Mouse (Mus musculus) CH12.LX (cell line): ENCODE measurements at regions not wholly inside any gene's neighbourhood (a gene's known extent, or its start where the extent isn't known, plus 50 kb on each side); places are given as distances from the start of the nearest gene placed in this dataset.
A peak's percentile ranks its signal among the peaks of the same experiment; 100 is the strongest.

Source experiments
- DNase-seq: peaks from one replicate; pipeline ENCODE4 v3.0.0-alpha.2; 2013; ENCODE audit errors: extremely low read depth
- H3K27ac ChIP-seq: 2 replicates; pipeline ENCODE4 v1.5.1; 2012; ENCODE audit warnings: low read depth, mild to moderate bottlenecking, control low read depth, moderate library complexity; ENCODE audit not compliant: insufficient read depth
- H3K27me3 ChIP-seq: replicated peaks from 2 replicates; pipeline ENCODE3; 2012; ENCODE audit warnings: inconsistent platforms
- H3K36me3 ChIP-seq, 2 experiments: replicated peaks in 1 of 2; 2 replicates each; pipeline versions ENCODE3 to v1.6.1; 2012; ENCODE audit warnings: inconsistent platforms in 1 of 2, low read length in 1 of 2, mild to moderate bottlenecking in 1 of 2, mixed read lengths in 1 of 2, moderate library complexity in 1 of 2; ENCODE audit not compliant: control insufficient read depth in 1 of 2, insufficient read depth in 1 of 2
- H3K4me1 ChIP-seq, 2 experiments: 2 replicates each; pipeline ENCODE4 v1.6.1; 2012; ENCODE audit warnings: inconsistent platforms in 1 of 2, moderate library complexity in 1 of 2; ENCODE audit not compliant: insufficient read depth in 2 of 2, control insufficient read depth in 1 of 2
- H3K4me2 ChIP-seq: 2 replicates; pipeline ENCODE4 v1.6.1; 2012; ENCODE audit warnings: low read depth, mild to moderate bottlenecking, control low read depth; ENCODE audit not compliant: poor library complexity, insufficient read depth, severe bottlenecking
- H3K4me3 ChIP-seq, 3 experiments: fragments of 150-350 bp in 1 of 3; sonication (generic) in 1 of 3; replicated peaks in 1 of 3; 2 replicates each; pipeline versions ENCODE3 to v1.5.1; 2011 to 2012; ENCODE audit warnings: low read depth in 2 of 3, low read length in 2 of 3, mild to moderate bottlenecking in 2 of 3, moderate library complexity in 2 of 3, control low read depth in 1 of 3, improper control_type of control experiment in 1 of 3, inconsistent platforms in 1 of 3, mixed read lengths in 1 of 3; ENCODE audit not compliant: poor library complexity in 1 of 3
- H3K79me2 ChIP-seq: replicated peaks from 2 replicates; pipeline ENCODE4 v1.6.1; 2012; ENCODE audit warnings: mild to moderate bottlenecking, moderate library complexity; ENCODE audit not compliant: control insufficient read depth, poor library complexity, insufficient read depth, severe bottlenecking; ENCODE audit errors: extremely low read depth
- H3K9ac ChIP-seq: 2 replicates; pipeline ENCODE4 v1.6.1; 2012; ENCODE audit warnings: low read depth, mild to moderate bottlenecking, control low read depth, moderate library complexity; ENCODE audit not compliant: insufficient read depth
- H3K9me3 ChIP-seq: replicated peaks from 2 replicates; pipeline ENCODE3; 2012; ENCODE audit warnings: low read length, inconsistent platforms, mixed read lengths
- ETS1 ChIP-seq: conservative IDR thresholded peaks from 2 replicates; pipeline ENCODE4 v1.6.1; 2012; ENCODE audit warnings: low read depth, mild to moderate bottlenecking, inconsistent platforms, low read length, improper control_type of control experiment, moderate library complexity
- JUN ChIP-seq: IDR thresholded peaks from 2 replicates; pipeline ENCODE4 v1.6.1; 2011; ENCODE audit warnings: low read depth, mild to moderate bottlenecking, low read length, improper control_type of control experiment, moderate library complexity; ENCODE audit not compliant: insufficient read depth
- MYC ChIP-seq: IDR thresholded peaks from 2 replicates; pipeline ENCODE4 v1.6.1; 2011; ENCODE audit warnings: low read depth, mild to moderate bottlenecking, improper control_type of control experiment, low read length
- SIN3A ChIP-seq: IDR thresholded peaks from 2 replicates; pipeline ENCODE4 v1.6.1; 2012; ENCODE audit warnings: low read length, improper control_type of control experiment, inconsistent platforms
- SMC3 ChIP-seq: IDR thresholded peaks from 2 replicates; pipeline ENCODE4 v1.6.1; 2011; ENCODE audit warnings: low read depth, low read length, improper control_type of control experiment
- USF1 ChIP-seq: IDR thresholded peaks from 2 replicates; pipeline ENCODE4 v1.6.1; 2014; ENCODE audit warnings: low read depth, mild to moderate bottlenecking, inconsistent platforms, low read length, improper control_type of control experiment
- ZC3H11A ChIP-seq: IDR thresholded peaks from 2 replicates; pipeline ENCODE4 v1.6.1; 2012; ENCODE audit warnings: low read depth, mild to moderate bottlenecking, inconsistent platforms, low read length, improper control_type of control experiment
- ZKSCAN1 ChIP-seq: IDR thresholded peaks from 2 replicates; pipeline ENCODE4 v1.6.1; 2012; ENCODE audit warnings: low read depth, inconsistent platforms, low read length, improper control_type of control experiment, borderline replicate concordance
- ZMIZ1 ChIP-seq: IDR thresholded peaks from 2 replicates; pipeline ENCODE4 v1.6.1; 2012; ENCODE audit warnings: low read depth, mild to moderate bottlenecking, inconsistent platforms, low read length, improper control_type of control experiment
- ZNF384 ChIP-seq: IDR thresholded peaks from 2 replicates; pipeline ENCODE4 v1.6.1; 2012; ENCODE audit warnings: low read depth, low read length, improper control_type of control experiment, inconsistent platforms
- dilution Hi-C: fragments of 300-500 bp; cut with MboI; formaldehyde crosslinking; loops from 2 replicates; pipeline ENCODE4 v1.14.3; 2020; ENCODE audit warnings: low sequenced_read_pairs; ENCODE audit not compliant: extremely low pct_unique_long_range_greater_than_20kb, extremely low pct_ligation_motif_present
- in situ Hi-C: fragments of 300-500 bp; cut with MboI; formaldehyde crosslinking; loops from 3 replicates; pipeline ENCODE4 v1.14.3; 2019; ENCODE audit warnings: low sequenced_read_pairs, low pct_ligation_motif_present, low pct_unique_long_range_greater_than_20kb, mixed read lengths

DNA sequence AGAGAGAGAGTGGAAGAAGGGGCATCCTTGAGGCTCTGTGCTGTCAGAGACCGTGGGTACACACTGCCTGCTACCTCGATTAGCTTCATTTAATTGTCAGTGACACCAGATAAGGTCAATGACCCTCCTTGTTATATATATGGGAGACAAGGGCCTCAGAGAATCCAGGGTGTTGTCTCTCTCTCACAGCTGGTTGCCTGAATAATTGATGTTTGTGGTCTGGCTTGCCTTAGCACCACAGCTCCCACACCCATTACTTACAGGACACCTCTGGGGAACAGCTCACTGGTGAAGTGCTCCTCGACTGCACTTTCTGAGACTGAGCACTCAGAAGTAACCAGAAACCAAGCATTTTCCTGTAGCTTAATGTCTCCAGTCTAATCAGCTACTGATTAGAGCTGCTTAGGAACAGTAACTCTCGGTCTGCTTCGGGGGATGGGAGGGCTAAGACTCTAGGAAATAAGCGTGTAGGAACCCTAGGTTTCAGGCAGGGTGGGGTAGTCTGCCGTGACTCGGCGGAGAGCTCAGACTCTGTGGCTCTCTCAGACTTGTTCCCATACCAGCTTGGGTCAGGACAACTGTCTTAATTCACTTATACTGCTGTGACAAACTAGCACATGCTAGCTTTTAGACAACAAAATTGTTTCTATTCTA, 259.6 kb downstream of the Gadd45g start:
- DNase-seq = no peak
- H3K9ac ChIP-seq = no peak overlapping the region
- H3K4me3 ChIP-seq = no peak overlapping the region
- in situ Hi-C loops = no loop called here
- no peaks in the 10 kb centered on the region for H3K36me3 ChIP-seq
- no peaks in the 10 kb centered on the region for H3K79me2 ChIP-seq
- TF ChIP-seq ZKSCAN1 = no peak
- no peak for TF ChIP-seq MYC
- TF ChIP-seq ZMIZ1 = no peak
- peaks cover 22 to 55% of the 10 kb centered on the region in 2 experiments for H3K4me1 ChIP-seq
- no peaks in the 10 kb centered on the region for H3K9me3 ChIP-seq
- no peaks in the 10 kb centered on the region for H3K27me3 ChIP-seq
- H3K4me2 ChIP-seq = no peak overlapping the region
- H3K27ac ChIP-seq = no peak overlapping the region
- dilution Hi-C loops = no loop called here

DNA sequence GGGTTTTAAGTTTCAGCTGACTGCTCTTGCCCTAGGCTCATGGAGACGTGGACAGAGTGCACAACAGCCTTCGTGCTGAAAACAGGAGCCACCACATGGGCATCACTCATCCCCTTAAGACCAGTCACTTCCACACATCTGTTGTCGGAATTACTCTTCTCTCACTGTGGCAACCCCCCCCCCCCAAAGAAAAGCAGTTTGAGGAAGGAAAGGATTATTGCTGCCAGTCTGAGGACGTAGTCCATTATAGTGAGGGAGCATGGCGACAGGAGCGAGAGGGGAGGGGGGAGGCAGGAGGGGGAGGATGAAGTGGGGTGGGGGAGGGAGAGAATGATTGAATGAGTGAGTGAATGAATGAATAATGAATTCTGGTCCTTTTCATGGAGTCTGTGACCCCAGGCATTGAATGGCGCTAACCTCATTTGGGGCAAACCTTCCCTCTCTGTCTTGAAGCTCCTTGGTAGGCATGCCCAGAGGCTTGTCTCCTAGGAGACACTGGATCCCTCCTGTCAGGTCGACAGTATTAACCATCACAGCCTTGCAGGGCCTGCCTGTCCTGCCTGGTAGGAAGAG, 262.0 kb downstream of the Gadd45g start:
- H3K27me3 ChIP-seq = no peaks in the 10 kb centered on the region

DNA sequence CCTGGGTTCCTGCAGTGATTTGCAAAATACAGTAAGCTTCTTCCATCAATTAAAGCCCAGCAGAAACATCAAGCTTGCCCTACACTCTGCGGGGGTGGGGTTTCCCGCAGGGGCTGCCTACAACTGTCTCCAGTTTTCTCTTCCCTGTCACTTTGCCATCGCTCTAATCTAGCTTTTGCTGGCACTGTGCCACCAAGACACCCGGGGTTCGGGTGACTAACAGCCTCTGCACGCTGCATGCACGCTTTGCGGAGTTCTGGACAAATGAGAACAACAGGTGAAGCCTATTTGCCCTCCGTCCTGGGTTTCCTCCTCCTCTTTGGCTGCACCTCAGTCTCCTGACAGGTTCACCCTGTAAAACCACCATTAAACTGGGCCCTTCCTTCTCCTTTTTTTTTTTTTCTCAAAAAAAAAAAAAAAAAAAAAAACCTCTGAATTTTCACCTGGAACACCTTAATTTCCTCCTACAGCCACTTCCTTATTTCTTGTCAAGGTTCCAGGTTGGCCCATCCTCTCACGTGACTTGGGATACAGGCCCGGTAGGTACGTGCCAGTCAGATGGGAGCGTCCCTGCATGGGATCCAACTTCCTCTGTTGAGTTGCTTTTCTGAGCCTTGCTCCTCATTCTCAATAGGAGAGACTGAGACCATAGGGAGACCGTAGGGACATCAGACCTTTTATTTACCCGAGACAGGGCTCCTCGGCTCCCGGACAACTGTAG, 262.7 kb downstream of the Gadd45g start:
- Histone ChIP-seq H3K4me2 (no peak overlapping the region), H3K79me2 (no peaks in the 10 kb centered on the region), H3K4me1 (peaks cover 6 to 28% of the 10 kb centered on the region in 2 experiments), H3K27ac (no peak overlapping the region), H3K27me3 (no peaks in the 10 kb centered on the region), H3K36me3 (no peaks in the 10 kb centered on the region), H3K9ac (no peak overlapping the region), H3K4me3 (no peak overlapping the region), H3K9me3 (no peaks in the 10 kb centered on the region)
- dilution Hi-C loops = no loop called here
- peak; percentile 19; the same call in 1 of the 2 replicates for TF ChIP-seq ZNF384
- TF ChIP-seq ZKSCAN1 = no peak
- TF ChIP-seq SIN3A = no peak
- no peak for TF ChIP-seq USF1
- no peak for TF ChIP-seq SMC3
- in situ Hi-C loops = no loop called here
- DNase-seq = no peak

More for the DNA sequence above, 262.0 kb downstream of the Gadd45g start:
- Histone ChIP-seq H3K4me2 (no peak overlapping the region), H3K4me1 (peaks cover 10 to 36% of the 10 kb centered on the region in 2 experiments), H3K9me3 (no peaks in the 10 kb centered on the region), H3K4me3 (no peak overlapping the region), H3K36me3 (no peaks in the 10 kb centered on the region), H3K79me2 (no peaks in the 10 kb centered on the region), H3K9ac (no peak overlapping the region), H3K27ac (no peak overlapping the region)
- dilution Hi-C loops = no loop called here
- no peak for TF ChIP-seq ETS1
- TF ChIP-seq ZC3H11A = no peak
- TF ChIP-seq JUN = no peak
- TF ChIP-seq MYC = no peak
- TF ChIP-seq ZMIZ1 = no peak
- DNase-seq = no peak
- in situ Hi-C loops = no loop called here
